Mouse (Mus musculus) duodenum, adult 2 months (tissue): ENCODE results near the gene Hoga1. TPM values are rescaled to one million over a fixed set of nuclear protein-coding genes. Genes with fewer than 3 reads are reported as not detected.

Experiments used
- polyA plus RNA-seq: library from polyadenylated mRNA; depleted of rRNA; stranded (reverse); fragments of >200 nt; gene quantifications from 2 replicates; pipeline ENCODE4 v1.2.3, GENCODE M21; 2012; ENCODE audit warnings: low replicate concordance; rRNA removed

The Hoga1 gene
- 2.5 and 2.9 TPM in 2 replicates for polyA plus RNA-seq

DNA sequence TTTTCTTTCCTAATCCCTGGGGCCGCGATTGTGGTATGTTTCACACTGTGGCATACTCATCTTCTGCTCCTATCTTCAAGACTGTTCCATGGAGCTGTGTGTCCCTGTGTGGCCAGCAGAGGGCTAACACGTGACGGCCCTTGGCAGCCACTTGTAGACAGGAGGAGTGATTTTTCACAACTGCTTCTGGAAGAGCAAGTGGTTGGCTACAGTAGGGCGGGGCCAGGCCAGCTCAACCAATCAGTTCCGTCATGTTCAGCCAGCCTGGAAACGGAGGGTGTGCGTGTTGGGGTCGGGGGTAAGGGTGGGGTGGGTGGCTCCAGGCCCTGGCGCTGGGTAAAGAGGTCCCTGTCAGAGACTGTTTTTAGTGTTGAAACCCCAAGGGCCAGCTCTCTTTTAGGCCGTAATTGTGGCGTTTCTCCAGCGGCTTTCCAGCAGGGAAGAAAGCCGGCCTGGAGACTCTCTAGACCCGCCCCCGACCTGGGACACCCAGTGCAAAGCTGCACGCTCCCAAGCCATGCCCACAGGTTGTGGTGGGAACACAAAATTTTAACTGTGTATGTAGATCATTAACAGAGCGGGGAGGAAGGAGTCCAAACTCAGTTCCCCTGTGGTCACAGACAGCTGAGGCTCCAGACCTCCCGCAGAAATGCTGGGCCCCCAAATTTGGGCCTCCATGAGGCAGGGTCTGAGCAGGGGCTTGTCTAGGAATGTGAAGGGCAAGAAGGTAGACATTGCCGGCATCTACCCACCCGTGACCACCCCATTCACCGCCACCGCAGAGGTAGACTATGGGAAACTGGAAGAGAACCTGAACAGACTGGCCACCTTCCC, at the start of gene Hoga1:
Gene Hoga1 (plus strand): TSS at position 342 of the 834 bp plus-strand sequence.

DNA sequence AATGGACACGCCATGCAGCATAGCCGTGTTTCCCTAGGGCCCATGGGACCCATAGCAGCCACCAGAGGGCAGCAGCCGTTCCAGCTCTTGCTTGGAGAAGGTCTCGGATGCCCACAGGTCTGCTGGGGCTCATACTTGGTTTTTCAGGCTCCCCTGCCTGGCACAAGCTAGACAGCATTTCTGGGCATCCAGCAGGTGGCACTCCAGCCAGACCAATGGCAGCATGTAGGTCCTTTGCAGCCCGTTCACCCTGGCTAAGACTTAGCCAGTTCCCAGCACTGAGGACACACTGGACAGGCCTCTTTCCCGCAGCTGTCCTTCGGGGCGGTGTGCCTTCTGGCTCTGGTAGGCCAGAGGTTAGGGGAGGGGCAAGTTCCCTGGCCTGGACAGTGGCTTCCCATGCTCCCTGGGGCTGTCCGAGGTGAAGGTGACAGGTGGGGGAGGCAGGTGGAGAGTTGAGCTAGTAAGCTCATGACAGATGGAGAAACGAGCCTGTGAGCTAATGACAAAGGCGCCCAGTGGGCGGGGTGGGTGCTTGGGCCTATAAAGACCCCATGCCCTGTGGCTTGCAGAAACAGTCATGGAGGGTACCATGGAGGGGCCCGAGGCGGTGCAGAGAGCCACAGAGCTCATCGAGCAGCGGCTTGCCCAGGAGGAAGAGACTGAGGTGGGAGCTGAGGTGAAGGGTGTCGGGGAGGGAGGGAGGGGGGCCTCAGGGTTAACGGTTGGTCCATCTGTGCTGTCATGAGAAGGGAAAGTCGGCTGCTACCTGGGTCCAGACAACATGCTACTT, 9.8 kb upstream of the Hoga1 start, which contains the start of gene Ankrd2:
Gene Ankrd2 (plus strand): TSS at position 545 of the 793 bp plus-strand sequence.

DNA sequence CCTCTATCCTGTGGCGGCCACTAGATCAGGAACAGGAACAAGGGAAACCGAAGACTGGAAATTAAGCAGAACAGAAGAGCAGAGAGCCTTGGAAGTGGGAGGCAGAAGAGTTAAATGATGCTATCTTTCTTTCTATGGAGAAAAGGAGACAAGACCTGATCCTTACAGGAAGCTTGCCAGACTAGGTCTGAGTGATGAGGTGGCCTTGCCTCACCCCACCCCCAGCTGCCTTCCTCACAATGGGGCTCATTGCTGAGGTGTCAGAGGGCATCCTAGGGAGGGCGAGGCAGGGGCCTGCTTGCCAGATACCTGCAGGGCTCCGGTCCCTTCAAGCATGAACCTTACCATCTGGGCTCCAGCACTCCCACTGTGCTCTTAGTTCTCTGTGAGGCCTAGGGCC, 6.5 kb downstream of the Hoga1 start, which contains the start of gene 4933411K16Rik:
Gene 4933411K16Rik (plus strand): TSS at position 301 of the 400 bp plus-strand sequence.

DNA sequence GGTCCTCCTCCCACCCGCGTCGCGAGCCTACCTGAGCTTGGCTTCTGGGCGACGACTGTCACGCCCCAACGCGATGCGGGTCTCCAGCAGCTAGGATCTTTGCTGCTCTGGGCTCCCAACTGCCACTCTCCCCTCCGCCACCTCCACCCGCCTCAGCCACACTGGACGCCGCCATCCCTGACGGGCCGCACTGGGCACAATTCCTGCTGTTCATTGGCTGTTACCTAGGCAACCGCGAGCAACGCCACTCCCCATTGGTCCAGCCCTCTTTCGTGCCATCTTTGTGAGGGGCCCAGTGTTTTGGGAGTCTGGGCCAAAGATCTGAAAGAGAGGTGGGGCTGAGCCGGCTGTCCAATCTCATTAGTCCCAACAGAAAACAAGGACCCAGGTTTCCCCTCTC, 40.8 kb downstream of the Hoga1 start, which contains the start of gene Morn4:
Gene Morn4 (minus strand): TSS at position 192 of the 400 bp plus-strand sequence.

DNA sequence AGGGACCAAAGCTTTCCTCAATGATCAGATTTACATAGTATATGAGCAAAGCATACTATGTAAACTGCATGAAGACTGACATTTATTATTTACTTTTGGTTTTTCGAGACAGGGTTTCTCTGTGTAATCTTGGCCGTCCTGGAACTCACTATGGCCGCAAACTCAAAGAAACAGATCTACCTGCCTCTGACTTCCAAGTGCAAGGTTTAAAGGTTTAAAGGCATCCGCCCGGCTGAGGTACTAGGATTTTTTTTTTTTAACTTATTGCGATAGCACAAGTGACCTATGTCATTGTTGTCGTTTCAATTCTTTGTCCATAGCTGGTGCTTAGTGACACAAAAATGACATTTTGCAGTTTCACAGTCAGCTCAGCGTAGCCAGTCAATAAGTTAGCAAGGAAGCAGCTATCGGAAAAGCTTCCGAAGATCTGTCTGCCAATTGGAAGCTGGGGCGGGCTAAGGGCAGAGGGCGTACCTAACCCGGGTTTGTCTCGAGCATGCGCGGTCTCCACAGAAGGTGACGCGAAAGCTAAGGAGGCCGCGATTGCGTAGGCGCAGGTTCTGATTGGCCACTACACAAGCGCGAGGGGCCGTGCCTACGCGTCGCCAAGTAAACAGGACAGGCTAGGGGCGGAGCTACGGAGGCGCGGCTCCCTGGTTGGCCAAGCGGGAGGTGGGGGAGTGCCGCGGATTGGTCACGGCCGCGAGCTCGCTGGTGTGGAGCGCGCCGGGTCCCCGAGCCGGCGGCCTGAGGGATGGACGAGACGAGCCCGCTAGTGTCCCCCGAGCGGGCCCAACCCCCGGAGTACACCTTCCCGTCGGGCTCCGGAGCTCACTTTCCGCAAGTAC, 44.6 kb downstream of the Hoga1 start, which contains the start of gene Pi4k2a:
Gene Pi4k2a (plus strand): TSS at position 723 of the 848 bp plus-strand sequence.

Other genes starting within 250 kb of the Hoga1 start
- 0.93 and 1.5 TPM in 2 replicates for gene Arhgap19, start 243.6 kb upstream of the Hoga1 start, polyA plus RNA-seq
- gene Frat1, start 215.6 kb upstream of the Hoga1 start, polyA plus RNA-seq: 18.4 and 49.1 TPM in 2 replicates
- gene Frat2, start 197.5 kb upstream of the Hoga1 start, polyA plus RNA-seq: 29.2 and 91.6 TPM in 2 replicates
- gene Rrp12, start 149.4 kb upstream of the Hoga1 start, polyA plus RNA-seq: 2.8 and 2.9 TPM in 2 replicates
- gene Pgam1, start 133.7 kb upstream of the Hoga1 start, polyA plus RNA-seq: 189 and 241 TPM in 2 replicates
- gene Exosc1, start 112.2 kb upstream of the Hoga1 start, polyA plus RNA-seq: 1.5 and 5.1 TPM in 2 replicates
- 28.6 and 43.7 TPM in 2 replicates for gene Zdhhc16, start 112.1 kb upstream of the Hoga1 start, polyA plus RNA-seq
- gene Mms19, start 64.5 kb upstream of the Hoga1 start, polyA plus RNA-seq: 32.3 and 33.0 TPM in 2 replicates
- gene Ubtd1, start 63.8 kb upstream of the Hoga1 start, polyA plus RNA-seq: 8.4 and 11.7 TPM in 2 replicates
- not detected in 2 replicates for gene Ankrd2, start 9.6 kb upstream of the Hoga1 start, polyA plus RNA-seq
- 0.23 TPM in 1 of 2 replicates, not detected in the other for gene 4933411K16Rik, start 6.6 kb downstream of the Hoga1 start, polyA plus RNA-seq
- 1.1 and 2.1 TPM in 2 replicates for gene Morn4, start 40.7 kb downstream of the Hoga1 start, polyA plus RNA-seq
- gene Pi4k2a, start 44.9 kb downstream of the Hoga1 start, polyA plus RNA-seq: 17.0 and 24.9 TPM in 2 replicates
- gene Avpi1, start 83.4 kb downstream of the Hoga1 start, polyA plus RNA-seq: 10.0 and 16.3 TPM in 2 replicates
- 43.8 and 52.5 TPM in 2 replicates for gene Marveld1, start 101.8 kb downstream of the Hoga1 start, polyA plus RNA-seq
- 18.9 and 24.7 TPM in 2 replicates for gene Zfyve27, start 118.3 kb downstream of the Hoga1 start, polyA plus RNA-seq
- gene Sfrp5, start 156.6 kb downstream of the Hoga1 start, polyA plus RNA-seq: 15.2 and 20.1 TPM in 2 replicates
- gene Golga7b, start 202.0 kb downstream of the Hoga1 start, polyA plus RNA-seq: 0.84 and 1.2 TPM in 2 replicates